Mouse (Mus musculus) neural tube, embryonic 15.5 days (tissue): ENCODE data around the gene Gm10037. TPM values are rescaled to one million over a fixed set of nuclear protein-coding genes. Genes with fewer than 3 reads are reported as not detected.
A peak's percentile ranks its signal among the peaks of the same experiment; 100 is the strongest.
"Not testable (repeated sequence)": the region's sequence is repeated elsewhere in the genome, so short reads cannot be mapped to it uniquely, and the experiment has no call there.

ENCODE experiments used
- ATAC-seq: fragments of 200-750 bp; cut with Nextera tagmentation; 2 replicates; pipeline ENCODE4 v1.8.0; 2017; ENCODE audit warnings: mild to moderate bottlenecking, moderate TSS enrichment, moderate library complexity; ENCODE audit not compliant: low FRiP score
- H3K27ac ChIP-seq: fragments of 300-500 bp; sonication (generic); replicated peaks from 2 replicates; pipeline ENCODE4 v1.5.1; 2015; ENCODE audit warnings: mild to moderate bottlenecking, inconsistent platforms
- H3K27me3 ChIP-seq: fragments of 300-500 bp; sonication (generic); replicated peaks from 2 replicates; pipeline ENCODE4 v1.6.1; 2015; ENCODE audit warnings: inconsistent platforms
- H3K36me3 ChIP-seq: fragments of 300-500 bp; sonication (generic); 2 replicates; pipeline ENCODE4 v1.6.1; 2015; ENCODE audit warnings: inconsistent platforms
- H3K4me1 ChIP-seq: fragments of 300-500 bp; sonication (generic); 2 replicates; pipeline ENCODE4 v1.6.1; 2015; ENCODE audit warnings: inconsistent platforms
- H3K4me2 ChIP-seq: fragments of 300-500 bp; sonication (generic); 2 replicates; pipeline ENCODE4 v1.6.1; 2015; ENCODE audit warnings: inconsistent platforms, mild to moderate bottlenecking, moderate library complexity
- H3K4me3 ChIP-seq: fragments of 300-500 bp; sonication (generic); replicated peaks from 2 replicates; pipeline ENCODE4 v1.5.1; 2015; ENCODE audit warnings: mild to moderate bottlenecking, inconsistent platforms
- H3K9ac ChIP-seq: fragments of 300-500 bp; sonication (generic); replicated peaks from 2 replicates; pipeline ENCODE4 v1.6.1; 2015; ENCODE audit warnings: mild to moderate bottlenecking, inconsistent platforms
- H3K9me3 ChIP-seq: fragments of 300-500 bp; sonication (generic); replicated peaks from 2 replicates; pipeline ENCODE4 v1.6.1; 2016; ENCODE audit warnings: inconsistent platforms
- WGBS: fragments of 180-500 bp; shearing (Covaris S2); methylation state at CpG from one replicate; pipeline ENCODE4 v1.1.7; 2015; ENCODE audit warnings: mixed read lengths; 5-methylcytosine and 5-hydroxymethylcytosine counted together
- polyA plus RNA-seq: library from polyadenylated mRNA; unstranded; fragments of >200 nt; fragmentation: Nextera tagmentation; extraction: Ambion mirVana; gene quantifications from 2 replicates; pipeline ENCODE4 v1.2.1, GENCODE M21; 2015

Gene Gm10037
- polyA plus RNA-seq = 5.8 and 7.2 TPM in 2 replicates

DNA sequence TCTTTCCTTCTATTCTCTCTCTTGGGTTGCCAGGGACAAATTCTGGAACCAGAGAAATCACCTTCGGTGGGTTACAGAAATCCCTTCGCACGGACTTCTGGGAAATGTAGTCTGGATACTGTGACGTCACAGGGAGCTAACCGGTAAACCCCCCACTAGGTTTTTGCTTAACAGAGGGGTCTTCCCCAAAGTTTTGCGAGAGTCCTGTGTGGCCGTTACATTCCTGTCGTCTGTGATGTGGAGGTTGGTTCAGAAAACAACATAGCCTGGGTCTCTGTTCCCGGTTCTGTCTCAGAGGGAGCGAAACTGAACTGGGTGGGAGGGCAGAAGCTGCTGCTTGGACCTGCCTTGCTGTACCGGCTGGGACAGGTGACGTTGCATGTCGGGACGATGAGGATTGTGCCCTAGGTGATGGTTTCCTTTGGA lies at the start of gene Gm10037:
TSS of gene Gm10037 (plus strand) at position 196 of the 426 bp plus-strand sequence.
- peaks cover 11% of the 10 kb centered on the region for H3K36me3 ChIP-seq
- 5% methylated on average over 14 of the region's 14 CpGs for WGBS
- peak within 1 kb of the TSS; percentile 50 for H3K4me3 ChIP-seq
- H3K27me3 ChIP-seq = no peaks in the 10 kb centered on the region
- H3K9me3 ChIP-seq = peaks cover 6% of the 10 kb centered on the region
- H3K27ac ChIP-seq = peak within 1 kb of the TSS; percentile 56; the same call in 1 of the 2 replicates
- H3K4me2 ChIP-seq = peak within 1 kb of the TSS; percentile 69
- peaks cover 11% of the 10 kb centered on the region; the same call in 1 of the 2 replicates for H3K4me1 ChIP-seq
- ATAC-seq = peak; percentile 87
- H3K9ac ChIP-seq = peak within 1 kb of the TSS; percentile 64

DNA sequence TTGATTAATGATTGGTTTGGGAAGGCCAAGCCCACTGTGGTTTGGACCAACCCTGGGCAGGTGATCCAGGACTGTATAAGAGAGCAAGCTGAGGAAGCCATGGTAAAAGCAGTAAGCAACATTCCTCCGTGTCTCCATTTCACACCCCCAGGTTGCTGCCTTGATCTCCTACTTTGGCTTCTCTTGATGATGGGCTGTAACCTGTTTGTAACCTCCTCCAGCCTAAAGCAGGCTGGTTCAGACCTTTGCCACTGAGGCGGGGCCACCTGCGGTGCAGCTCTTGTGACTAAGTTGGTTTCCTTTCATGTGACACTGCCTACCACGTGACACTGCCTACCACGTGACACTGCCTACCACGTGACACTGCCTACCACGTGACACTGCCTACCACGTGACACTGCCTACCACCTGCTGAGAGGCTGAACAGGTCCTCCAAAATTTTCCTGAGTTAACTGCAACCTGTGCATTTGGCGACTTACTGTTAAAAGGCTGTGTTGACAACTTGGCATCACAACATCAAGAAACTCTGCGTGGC lies 38.9 kb upstream of the Gm10037 start:
- Histone ChIP-seq H3K4me1 (no peaks in the 10 kb centered on the region), H3K9ac (no peak overlapping the region), H3K27me3 (no peaks in the 10 kb centered on the region), H3K4me2 (no peak overlapping the region), H3K36me3 (peaks cover 14% of the 10 kb centered on the region), H3K9me3 (0 out of 2 replicates have a peak, but pooled peaks cover 2% of the 10 kb centered on the region), H3K4me3 (no peak overlapping the region), H3K27ac (no peak overlapping the region)
- ATAC-seq = no peak
- 94% methylated on average over 10 of the region's 10 CpGs for WGBS

DNA sequence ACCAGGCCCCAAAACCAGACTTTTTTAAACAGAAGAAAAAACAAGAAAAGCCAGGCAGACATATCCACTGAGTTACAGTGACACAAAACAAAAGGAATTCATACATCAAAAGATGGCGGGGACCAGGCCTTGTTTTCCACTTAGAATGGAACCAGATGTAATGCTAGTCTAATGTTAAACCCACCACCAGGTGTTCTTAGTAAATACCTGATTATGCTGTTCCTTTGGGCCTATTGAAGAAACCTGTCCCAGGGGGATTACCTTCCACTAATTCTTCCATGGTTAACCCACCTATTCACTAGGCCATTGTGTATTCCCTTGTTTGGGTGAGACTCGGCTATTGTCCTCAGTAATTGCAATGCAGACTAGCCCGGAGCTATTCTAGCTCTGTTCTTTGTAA lies 32.3 kb upstream of the Gm10037 start:
- WGBS = 53% methylated on average over 3 of the region's 3 CpGs
- Histone ChIP-seq H3K36me3 (no peaks in the 10 kb centered on the region), H3K9me3 (no peaks in the 10 kb centered on the region), H3K27ac (no peak overlapping the region), H3K4me3 (no peak overlapping the region), H3K4me1 (no peaks in the 10 kb centered on the region), H3K27me3 (no peaks in the 10 kb centered on the region), H3K4me2 (no peak overlapping the region), H3K9ac (no peak overlapping the region)
- ATAC-seq = no peak

DNA sequence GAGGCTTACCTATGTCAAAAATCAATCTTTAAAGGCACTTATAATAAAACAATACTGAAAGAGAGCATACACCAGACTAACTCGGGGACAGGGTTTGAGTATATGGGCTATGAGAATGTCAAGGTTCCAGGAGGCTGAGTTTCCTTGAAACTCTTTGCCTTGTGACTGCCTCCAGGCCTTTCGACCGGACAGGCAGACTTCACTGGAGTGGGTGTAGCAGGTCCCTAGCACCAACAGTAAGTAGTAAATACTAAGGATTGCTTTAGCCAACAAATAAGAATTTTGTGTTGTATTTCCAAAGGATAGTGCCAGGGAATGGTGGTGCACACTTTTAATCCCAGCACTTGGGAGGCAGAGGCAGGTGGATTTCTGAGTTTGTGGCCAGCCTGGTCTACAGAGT lies 31.8 kb upstream of the Gm10037 start:
- 91% methylated on average over 3 of the region's 3 CpGs for WGBS

DNA sequence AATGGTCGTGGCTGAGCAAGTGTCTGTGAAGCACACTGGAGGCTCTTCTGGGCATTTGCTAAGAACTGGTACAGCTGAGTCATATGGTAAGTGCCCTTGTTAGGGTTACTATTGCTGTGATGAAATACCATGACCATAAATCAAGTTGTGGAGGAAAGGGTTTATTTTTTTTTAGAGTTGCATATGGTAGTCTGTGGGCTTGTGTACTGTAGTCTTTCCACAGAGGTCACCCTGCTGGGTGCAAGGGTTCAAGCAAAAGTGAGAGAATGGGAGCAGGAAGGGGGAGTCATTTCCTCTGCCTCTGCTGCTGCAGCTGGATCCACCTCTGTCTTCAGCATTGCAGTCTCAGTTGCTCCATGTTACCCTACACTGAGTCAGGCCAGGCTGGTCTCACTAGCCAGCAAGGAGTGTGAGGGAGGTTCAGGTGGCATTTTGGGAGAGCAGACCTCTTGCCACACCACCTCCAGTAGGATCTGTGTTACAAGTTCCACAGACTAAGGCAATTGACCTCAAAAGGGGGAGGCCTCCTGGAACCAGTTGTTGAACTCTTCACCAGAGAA lies 19.2 kb upstream of the Gm10037 start:
- Histone ChIP-seq H3K27ac (no peak overlapping the region), H3K9ac (no peak overlapping the region), H3K27me3 (no peaks in the 10 kb centered on the region), H3K4me3 (no peak overlapping the region), H3K4me1 (peaks cover 6% of the 10 kb centered on the region; the same call in 1 of the 2 replicates), H3K9me3 (no peaks in the 10 kb centered on the region), H3K4me2 (no peak overlapping the region), H3K36me3 (no peaks in the 10 kb centered on the region)
- WGBS = 75% methylated on average over 1 of the region's 1 CpGs
- ATAC-seq = no peak

More for the DNA sequence above, 31.8 kb upstream of the Gm10037 start:
- not testable (repeated sequence) for H3K4me2 ChIP-seq, ATAC-seq, H3K4me1 ChIP-seq, H3K9me3 ChIP-seq, H3K36me3 ChIP-seq, H3K9ac ChIP-seq, H3K4me3 ChIP-seq, H3K27me3 ChIP-seq, H3K27ac ChIP-seq

DNA sequence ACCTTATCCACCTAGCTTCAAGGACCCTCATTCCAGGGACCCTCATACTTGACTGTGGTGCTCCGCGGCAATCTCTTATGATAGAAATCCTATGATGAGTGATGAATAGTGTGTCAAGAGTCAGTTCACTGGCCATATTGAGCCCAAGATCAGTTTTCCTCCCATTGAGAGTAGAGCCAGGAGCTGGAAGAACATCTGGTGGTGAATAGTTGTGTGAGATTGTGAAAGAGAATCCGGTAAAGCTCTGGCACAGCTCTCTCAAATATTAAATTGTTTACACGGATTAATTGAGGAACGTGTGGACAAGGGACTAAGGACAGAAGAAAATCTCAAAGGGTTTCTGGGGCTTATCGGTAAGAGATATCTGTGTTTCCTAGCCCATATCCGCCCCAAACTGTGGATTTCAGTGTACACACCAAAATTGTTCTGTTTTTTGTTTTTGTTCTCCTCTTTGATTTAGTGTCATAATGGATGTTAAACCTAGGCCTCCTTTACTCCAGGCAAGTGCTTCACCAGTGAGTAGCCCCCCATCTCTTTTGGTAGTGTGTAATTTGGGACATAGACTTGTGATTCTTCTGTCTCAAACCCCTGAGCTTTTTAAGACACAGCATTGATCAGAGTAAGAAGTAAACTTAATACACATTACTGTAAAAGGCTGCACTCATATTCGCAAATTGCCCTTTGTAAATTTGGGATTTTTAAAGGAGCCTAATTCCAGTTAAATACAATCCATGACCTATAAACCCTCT lies 17.8 kb upstream of the Gm10037 start:
- Histone ChIP-seq H3K27me3 (no peaks in the 10 kb centered on the region), H3K27ac (peak overlapping the region; percentile 87; the same call in 1 of the 2 replicates), H3K36me3 (peaks cover 4% of the 10 kb centered on the region; the same call in 1 of the 2 replicates), H3K9me3 (no peaks in the 10 kb centered on the region), H3K4me2 (peak overlapping the region; percentile 75), H3K9ac (no peak overlapping the region), H3K4me1 (peaks cover 6% of the 10 kb centered on the region; the same call in 1 of the 2 replicates), H3K4me3 (peak overlapping the region; percentile 62)
- no peak; the same call in 1 of the 2 replicates for ATAC-seq
- 78% methylated on average over 8 of the region's 8 CpGs for WGBS

DNA sequence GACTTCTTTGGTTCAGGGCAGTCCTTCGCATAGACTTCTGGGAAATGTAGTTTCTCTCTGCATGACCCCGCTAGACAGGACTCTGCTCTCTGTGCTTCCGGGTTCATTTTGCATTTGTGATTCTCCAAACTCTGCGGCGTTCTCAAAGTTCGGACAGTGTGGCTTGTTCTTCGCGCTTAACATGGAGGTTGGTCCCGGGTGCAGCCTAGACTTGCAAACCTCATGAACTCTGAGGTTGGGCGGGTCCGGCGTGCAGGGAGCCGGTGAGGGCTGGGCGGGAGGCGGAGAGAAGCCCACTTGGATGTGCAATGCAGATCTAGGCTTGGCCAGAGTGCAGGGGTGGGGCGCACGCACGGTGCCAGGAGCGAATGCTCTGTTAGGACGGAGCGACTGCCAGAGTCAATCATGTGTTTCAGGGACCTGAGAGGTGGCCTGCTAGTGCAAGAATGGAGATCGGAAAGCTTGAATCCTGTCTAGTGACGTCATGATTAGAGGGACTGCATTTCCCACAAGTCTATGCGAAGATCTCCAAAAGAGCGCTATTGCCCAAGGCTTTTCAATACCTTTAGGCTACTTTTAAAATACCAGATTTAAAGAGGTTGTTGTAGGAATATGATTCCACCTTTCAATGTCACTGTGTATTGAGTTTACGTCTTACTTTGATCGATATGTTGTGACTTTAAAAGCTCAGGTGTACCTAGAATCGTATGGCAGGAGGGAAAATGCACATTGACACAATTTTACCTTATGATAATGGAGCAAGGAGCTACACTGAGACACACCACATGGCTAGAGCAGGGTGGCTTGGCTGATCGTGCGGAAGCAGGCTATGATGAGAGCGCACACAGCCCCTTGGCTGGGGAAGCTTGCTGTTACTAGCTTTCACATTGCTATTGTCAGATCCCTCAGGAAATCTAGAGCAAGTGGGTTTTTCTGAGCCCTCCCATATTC lies 16.9 kb upstream of the Gm10037 start, which contains the start of gene Zfp273:
TSS of gene Zfp273 (plus strand) at position 31 of the 951 bp plus-strand sequence.
- H3K4me3 ChIP-seq = peak within 1 kb of the TSS; percentile 62
- peaks cover 11% of the 10 kb centered on the region for H3K36me3 ChIP-seq
- H3K4me1 ChIP-seq = peaks cover 6% of the 10 kb centered on the region; the same call in 1 of the 2 replicates
- H3K27ac ChIP-seq = peak within 1 kb of the TSS; percentile 87
- peak; percentile 97 for ATAC-seq
- H3K4me2 ChIP-seq = peak within 1 kb of the TSS; percentile 75
- 0 out of 2 replicates have a peak, but pooled peaks cover 4% of the 10 kb centered on the region for H3K9me3 ChIP-seq
- 4% methylated on average over 31 of the region's 31 CpGs for WGBS
- H3K27me3 ChIP-seq = no peaks in the 10 kb centered on the region
- peak within 1 kb of the TSS; percentile 63 for H3K9ac ChIP-seq

DNA sequence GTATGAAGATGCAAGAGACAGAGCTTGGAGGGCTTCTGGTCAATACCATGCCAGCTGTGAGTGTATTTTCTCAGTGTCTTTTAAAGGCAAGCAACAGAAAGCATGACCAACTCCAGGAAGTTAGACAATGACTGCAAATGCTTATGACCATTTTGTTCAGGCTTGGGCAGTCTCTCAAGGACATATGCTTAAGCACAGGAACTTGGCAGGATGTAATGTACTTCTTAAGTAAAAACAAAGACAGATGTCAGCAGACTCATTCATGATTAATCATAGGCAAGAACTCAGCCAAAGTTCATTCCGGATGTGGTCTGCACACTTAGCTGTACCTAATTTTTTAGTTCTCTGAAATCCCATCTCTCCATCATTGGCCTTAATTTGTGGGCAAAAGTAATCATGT lies 12.3 kb upstream of the Gm10037 start:
- no peak overlapping the region for H3K9ac ChIP-seq
- peaks cover 37% of the 10 kb centered on the region for H3K36me3 ChIP-seq
- H3K4me3 ChIP-seq = no peak overlapping the region
- no peaks in the 10 kb centered on the region for H3K27me3 ChIP-seq
- H3K4me2 ChIP-seq = no peak overlapping the region
- H3K9me3 ChIP-seq = 0 out of 2 replicates have a peak, but pooled peaks cover 15% of the 10 kb centered on the region
- peaks cover 6% of the 10 kb centered on the region; the same call in 1 of the 2 replicates for H3K4me1 ChIP-seq
- ATAC-seq = no peak
- WGBS = 93% methylated on average over 1 of the region's 1 CpGs
- no peak overlapping the region for H3K27ac ChIP-seq

DNA sequence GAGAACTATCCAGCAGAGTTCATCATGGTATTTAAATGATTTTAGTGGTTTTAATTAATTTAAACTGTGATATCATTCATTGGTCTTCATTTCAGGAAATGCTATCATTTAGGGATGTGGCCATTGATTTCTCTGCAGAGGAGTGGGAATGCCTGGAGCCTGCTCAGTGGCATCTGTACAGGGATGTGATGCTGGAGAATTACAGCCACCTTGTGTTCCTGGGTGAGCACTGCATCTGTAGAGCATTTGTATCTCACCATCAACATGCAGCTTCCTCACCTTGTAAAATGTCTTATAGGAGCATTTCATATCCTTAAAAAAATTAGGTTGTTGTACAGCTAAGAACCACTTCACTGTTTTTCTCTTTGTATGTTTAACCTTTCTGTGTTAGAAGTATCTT lies 2.2 kb downstream of the Gm10037 start:
- not testable (repeated sequence) for H3K4me2 ChIP-seq, H3K9me3 ChIP-seq, H3K27ac ChIP-seq, H3K4me3 ChIP-seq, H3K9ac ChIP-seq, ATAC-seq, H3K36me3 ChIP-seq, H3K27me3 ChIP-seq
- peaks cover 11% of the 10 kb centered on the region; the same call in 1 of the 2 replicates for H3K4me1 ChIP-seq

DNA sequence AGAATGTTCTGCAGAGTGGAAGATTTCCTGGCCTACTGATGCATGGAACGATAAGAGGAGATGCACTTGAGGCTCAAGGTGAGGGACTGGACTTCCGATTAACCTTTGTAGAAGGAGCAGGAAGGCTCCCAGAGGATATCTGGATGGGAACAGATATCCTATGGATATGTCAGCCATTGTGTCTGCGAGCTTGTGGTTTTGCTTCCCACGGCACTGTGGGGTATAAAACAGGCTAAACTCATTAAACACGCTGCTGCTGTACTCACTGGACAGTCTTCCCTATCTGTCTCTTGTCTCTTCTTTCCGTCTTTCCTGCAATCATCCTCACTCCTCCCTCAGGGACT lies 12.8 kb downstream of the Gm10037 start:
- H3K27ac ChIP-seq = peak overlapping the region; percentile 49; the same call in 1 of the 2 replicates
- ATAC-seq = no peak; the same call in 1 of the 2 replicates

More for the DNA sequence above, 12.8 kb downstream of the Gm10037 start:
- WGBS = 43% methylated on average over 6 of the region's 6 CpGs
- Histone ChIP-seq H3K9ac (peak overlapping the region; percentile 29; the same call in 1 of the 2 replicates), H3K4me1 (peaks cover 10% of the 10 kb centered on the region), H3K27me3 (no peaks in the 10 kb centered on the region), H3K4me2 (peak overlapping the region; percentile 62), H3K4me3 (peak overlapping the region; percentile 42), H3K36me3 (no peaks in the 10 kb centered on the region), H3K9me3 (no peaks in the 10 kb centered on the region)
